Mouse (Mus musculus): Measurements from ENCODE around the gene Myo1b.

Gene Myo1b

DNA sequence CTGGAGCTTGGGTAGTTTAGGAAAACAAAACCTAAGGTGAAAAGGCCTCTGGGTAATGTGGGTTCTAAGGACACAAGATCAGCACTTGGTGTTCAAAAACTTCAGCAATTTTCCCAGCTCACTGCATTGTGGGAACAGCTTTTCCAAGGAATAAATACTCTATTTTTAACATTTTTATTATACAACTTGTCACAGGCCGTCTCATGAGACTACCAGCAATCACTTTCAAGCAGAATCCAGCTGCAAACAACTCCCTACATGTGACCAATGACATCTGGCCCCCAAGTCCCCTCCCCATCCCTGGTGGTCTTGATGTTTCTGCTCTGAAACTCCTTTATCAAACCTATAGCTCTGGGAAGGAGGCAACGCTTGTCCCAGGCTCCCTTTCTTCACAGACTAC is 179.0 kb downstream of the Myo1b start:
- Histone ChIP-seq H3K36me3 (ENCODE audit: insufficient read depth, low read length) (0 out of 2 replicates have a peak, but pooled peaks cover 2% of the 10 kb centered on the region), H3K4me3 (replicated peaks; ENCODE audit: low read length) (no peak overlapping the region), H3K4me1 (replicated peaks; ENCODE audit: low read depth, low read length) (peaks cover 23% of the 10 kb centered on the region), H3K27me3 (ENCODE audit: insufficient read depth, low read length) (no peaks in the 10 kb centered on the region), H3K9me3 (ENCODE audit: low read length) (peaks cover 6% of the 10 kb centered on the region)
- no peak for TF ChIP-seq CTCF (conservative IDR thresholded peaks at IDR 0.05; ENCODE audit: low read length)
- no peak for TF ChIP-seq POU5F1 (IDR thresholded peaks at IDR 0.05; ENCODE audit: borderline replicate concordance, low read length)

DNA sequence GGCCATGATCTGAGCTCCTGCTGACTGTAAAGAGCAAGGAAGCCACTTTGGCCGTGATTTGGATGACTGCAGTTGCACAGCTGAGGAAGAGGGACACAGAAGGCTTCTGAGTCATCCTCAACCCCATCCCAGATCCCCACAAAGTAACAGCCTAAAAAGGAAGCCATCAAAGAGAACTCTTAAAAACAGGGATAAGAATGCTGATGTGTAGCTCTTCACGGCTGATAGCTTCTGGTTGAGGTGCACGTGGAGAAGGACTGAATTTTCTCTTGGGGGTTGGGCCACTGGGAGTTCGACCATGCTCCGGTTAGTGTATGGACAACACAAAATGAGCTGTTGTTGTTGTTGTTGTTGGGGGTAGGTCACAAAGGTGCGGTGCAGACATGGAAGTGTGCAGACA is 181.2 kb downstream of the Myo1b start:
- Histone ChIP-seq H3K4me1 (replicated peaks; ENCODE audit: low read depth, low read length) (0 out of 2 replicates have a peak, but pooled peaks cover 8% of the 10 kb centered on the region), H3K27me3 (ENCODE audit: insufficient read depth, low read length) (no peaks in the 10 kb centered on the region), H3K36me3 (ENCODE audit: insufficient read depth, low read length) (no peaks in the 10 kb centered on the region), H3K4me3 (replicated peaks; ENCODE audit: low read length) (no peak overlapping the region), H3K9me3 (ENCODE audit: low read length) (peaks cover 10% of the 10 kb centered on the region)
- TF ChIP-seq NANOG (IDR thresholded peaks at IDR 0.05; ENCODE audit: borderline replicate concordance, low read length) (no peak), POU5F1 (IDR thresholded peaks at IDR 0.05; ENCODE audit: borderline replicate concordance, low read length) (no peak), CTCF (conservative IDR thresholded peaks at IDR 0.05; ENCODE audit: low read length) (no peak)

DNA sequence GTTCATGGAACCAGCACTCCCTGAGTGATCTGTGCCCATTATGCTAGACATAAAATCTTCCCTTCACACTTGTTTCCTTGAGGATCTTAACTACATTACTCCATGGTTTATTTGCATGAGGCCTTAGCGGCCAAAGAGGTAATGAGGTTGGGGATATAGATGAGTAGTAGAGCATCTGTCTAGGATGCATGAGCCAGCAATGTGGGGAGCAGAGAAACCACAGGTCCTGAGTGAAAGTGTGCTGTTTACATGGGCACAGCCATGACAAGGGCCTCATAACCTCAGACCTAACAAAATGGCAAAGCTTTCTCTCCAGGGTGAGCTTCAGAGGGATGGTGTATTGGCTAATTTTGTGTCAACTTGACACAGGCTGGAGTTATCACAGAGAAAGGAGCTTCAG is 186.5 kb downstream of the Myo1b start:
- Histone ChIP-seq H3K36me3 (ENCODE audit: insufficient read depth, low read length) (no peaks in the 10 kb centered on the region), H3K9me3 (ENCODE audit: low read length) (peaks cover 10% of the 10 kb centered on the region), H3K4me3 (replicated peaks; ENCODE audit: low read length) (no peak overlapping the region), H3K4me1 (replicated peaks; ENCODE audit: low read depth, low read length) (0 out of 2 replicates have a peak, but pooled peaks cover 5% of the 10 kb centered on the region), H3K27me3 (ENCODE audit: insufficient read depth, low read length) (no peaks in the 10 kb centered on the region)
- no peak for TF ChIP-seq POU5F1 (IDR thresholded peaks at IDR 0.05; ENCODE audit: borderline replicate concordance, low read length)
- no peak for TF ChIP-seq NANOG (IDR thresholded peaks at IDR 0.05; ENCODE audit: borderline replicate concordance, low read length)
- TF ChIP-seq CTCF (conservative IDR thresholded peaks at IDR 0.05; ENCODE audit: low read length), result no peak

GRCm38 (mm10) chr1:51728816-51729215 is 187.1 kb downstream of the Myo1b start:
- Histone ChIP-seq H3K4me3 (replicated peaks; ENCODE audit: low read length) (no peak overlapping the region), H3K36me3 (ENCODE audit: insufficient read depth, low read length) (no peaks in the 10 kb centered on the region), H3K4me1 (replicated peaks; ENCODE audit: low read depth, low read length) (0 out of 2 replicates have a peak, but pooled peaks cover under 1% of the 10 kb centered on the region), H3K9me3 (ENCODE audit: low read length) (peaks cover 10% of the 10 kb centered on the region), H3K27me3 (ENCODE audit: insufficient read depth, low read length) (no peaks in the 10 kb centered on the region)
- TF ChIP-seq POU5F1 (IDR thresholded peaks at IDR 0.05; ENCODE audit: borderline replicate concordance, low read length) (no peak), NANOG (IDR thresholded peaks at IDR 0.05; ENCODE audit: borderline replicate concordance, low read length) (no peak), CTCF (conservative IDR thresholded peaks at IDR 0.05; ENCODE audit: low read length) (no peak)

- no peaks in the 10 kb centered on the region for H3K36me3 ChIP-seq (ENCODE audit: insufficient read depth, low read length)
- no peaks in the 10 kb centered on the region for H3K27me3 ChIP-seq (ENCODE audit: insufficient read depth, low read length)
- TF ChIP-seq POU5F1 (IDR thresholded peaks at IDR 0.05; ENCODE audit: borderline replicate concordance, low read length), result no peak
- TF ChIP-seq CTCF (conservative IDR thresholded peaks at IDR 0.05; ENCODE audit: low read length), result no peak
- TF ChIP-seq NANOG (IDR thresholded peaks at IDR 0.05; ENCODE audit: borderline replicate concordance, low read length), result no peak
- H3K4me3 ChIP-seq (replicated peaks; ENCODE audit: low read length), result no peak overlapping the region
- H3K4me1 ChIP-seq (replicated peaks; ENCODE audit: low read depth, low read length), result no peaks in the 10 kb centered on the region
- peaks cover 10% of the 10 kb centered on the region for H3K9me3 ChIP-seq (ENCODE audit: low read length)
Observed at GRCm38 (mm10) chr1:51719897-51720673, 195.8 kb downstream of the Myo1b start.

DNA sequence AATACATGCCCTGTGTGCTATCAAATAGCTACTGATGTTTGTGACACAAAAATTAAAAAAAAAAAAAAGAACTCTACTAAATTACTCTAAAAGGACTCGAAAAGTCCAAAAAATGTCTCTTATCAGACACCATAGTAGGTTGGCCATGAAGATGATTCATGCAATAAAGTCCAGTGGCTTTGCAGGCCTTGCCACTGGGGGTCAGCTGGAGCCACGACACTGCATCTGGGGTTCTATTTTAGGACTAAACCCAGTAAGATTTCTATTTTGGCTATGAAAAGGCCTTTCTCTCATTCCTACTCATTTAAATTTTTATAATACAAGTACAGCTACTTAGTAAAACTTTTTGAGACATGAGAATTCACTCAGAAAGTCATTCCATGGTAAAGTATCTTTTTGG is 205.0 kb downstream of the Myo1b start:
- Histone ChIP-seq H3K9me3 (ENCODE audit: low read length) (peaks cover 5% of the 10 kb centered on the region), H3K4me1 (replicated peaks; ENCODE audit: low read depth, low read length) (no peaks in the 10 kb centered on the region), H3K27me3 (ENCODE audit: insufficient read depth, low read length) (no peaks in the 10 kb centered on the region), H3K36me3 (ENCODE audit: insufficient read depth, low read length) (no peaks in the 10 kb centered on the region), H3K4me3 (replicated peaks; ENCODE audit: low read length) (no peak overlapping the region)
- TF ChIP-seq NANOG (IDR thresholded peaks at IDR 0.05; ENCODE audit: borderline replicate concordance, low read length) (no peak), CTCF (conservative IDR thresholded peaks at IDR 0.05; ENCODE audit: low read length) (no peak), POU5F1 (IDR thresholded peaks at IDR 0.05; ENCODE audit: borderline replicate concordance, low read length) (no peak)

GRCm38 (mm10) chr1:51706106-51706505 is 209.8 kb downstream of the Myo1b start:
- H3K4me3 ChIP-seq (replicated peaks; ENCODE audit: low read length), result no peak overlapping the region
- TF ChIP-seq NANOG (IDR thresholded peaks at IDR 0.05; ENCODE audit: borderline replicate concordance, low read length) (no peak), POU5F1 (IDR thresholded peaks at IDR 0.05; ENCODE audit: borderline replicate concordance, low read length) (no peak)
- no peaks in the 10 kb centered on the region; the same call in 1 of the 2 replicates for H3K4me1 ChIP-seq (replicated peaks; ENCODE audit: low read depth, low read length)
- no peaks in the 10 kb centered on the region for H3K27me3 ChIP-seq (ENCODE audit: insufficient read depth, low read length)
- peaks cover 5% of the 10 kb centered on the region for H3K9me3 ChIP-seq (ENCODE audit: low read length)
- no peaks in the 10 kb centered on the region for H3K36me3 ChIP-seq (ENCODE audit: insufficient read depth, low read length)

- TF ChIP-seq CTCF (conservative IDR thresholded peaks at IDR 0.05; ENCODE audit: low read length) (no peak), NANOG (IDR thresholded peaks at IDR 0.05; ENCODE audit: borderline replicate concordance, low read length) (no peak), POU5F1 (IDR thresholded peaks at IDR 0.05; ENCODE audit: borderline replicate concordance, low read length) (no peak)
- Histone ChIP-seq H3K4me3 (replicated peaks; ENCODE audit: low read length) (no peak overlapping the region), H3K36me3 (ENCODE audit: insufficient read depth, low read length) (no peaks in the 10 kb centered on the region), H3K27me3 (ENCODE audit: insufficient read depth, low read length) (no peaks in the 10 kb centered on the region), H3K4me1 (replicated peaks; ENCODE audit: low read depth, low read length) (no peaks in the 10 kb centered on the region; the same call in 1 of the 2 replicates), H3K9me3 (ENCODE audit: low read length) (peaks cover 5% of the 10 kb centered on the region)
Observed at GRCm38 (mm10) chr1:51704610-51705009, 211.3 kb downstream of the Myo1b start.

All from E14TG2a.4 (cell line).